Mouse (Mus musculus) intestine, postnatal 0 days (tissue): Measurements from ENCODE around the gene Ascc2. TPM values are rescaled to one million over a fixed set of nuclear protein-coding genes. Genes with fewer than 3 reads are reported as not detected.
"Not testable (repeated sequence)": the region's sequence is repeated elsewhere in the genome, so short reads cannot be mapped to it uniquely, and the experiment has no call there.

ENCODE experiments used
- ATAC-seq: fragments of 200-750 bp; cut with Nextera tagmentation; 2 replicates; pipeline ENCODE4 v1.8.0; 2017; ENCODE audit warnings: mild to moderate bottlenecking, moderate TSS enrichment, moderate library complexity
- H3K27ac ChIP-seq: fragments of 300-500 bp; sonication (generic); 2 replicates; pipeline ENCODE4 v1.5.1; 2014; ENCODE audit warnings: mild to moderate bottlenecking, low read depth, low read length, moderate library complexity
- H3K27me3 ChIP-seq: fragments of 300-500 bp; sonication (generic); replicated peaks from 2 replicates; pipeline ENCODE4 v1.6.1; 2014; ENCODE audit warnings: low read length, mixed read lengths; ENCODE audit not compliant: control insufficient read depth, insufficient read depth
- H3K36me3 ChIP-seq: fragments of 300-500 bp; sonication (generic); 2 replicates; pipeline ENCODE4 v1.6.1; 2014; ENCODE audit warnings: mild to moderate bottlenecking, moderate library complexity; ENCODE audit not compliant: control insufficient read depth, insufficient read depth
- H3K4me1 ChIP-seq: fragments of 300-500 bp; sonication (generic); replicated peaks from 2 replicates; pipeline ENCODE4 v1.6.1; 2014; ENCODE audit warnings: antibody characterized with exemption, low read length, mixed read lengths; ENCODE audit not compliant: control insufficient read depth, insufficient read depth
- H3K4me2 ChIP-seq: fragments of 300-500 bp; sonication (generic); replicated peaks from 2 replicates; pipeline ENCODE4 v1.6.1; 2014; ENCODE audit warnings: low read depth, mild to moderate bottlenecking, moderate library complexity
- H3K4me3 ChIP-seq: fragments of 300-500 bp; sonication (generic); 2 replicates; pipeline ENCODE4 v1.5.1; 2014; ENCODE audit warnings: low read depth, low read length
- H3K9ac ChIP-seq: fragments of 300-500 bp; sonication (generic); 2 replicates; pipeline ENCODE4 v1.6.1; 2014; ENCODE audit warnings: mild to moderate bottlenecking, low read depth, low read length
- H3K9me3 ChIP-seq: fragments of 300-500 bp; sonication (generic); 2 replicates; pipeline ENCODE4 v1.6.1; 2016; ENCODE audit warnings: mixed run types; ENCODE audit not compliant: control insufficient read depth
- CTCF ChIP-seq: sonication (generic); IDR thresholded peaks from 2 replicates; pipeline ENCODE4 v1.5.1; 2016; ENCODE audit warnings: low read depth, mild to moderate bottlenecking, control low read depth, antibody characterized with exemption, moderate library complexity
- WGBS: fragments of 180-500 bp; shearing (Covaris S2); extraction: QIAGEN DNeasy Blood & Tissue Kit; methylation state at CpG from one replicate; pipeline ENCODE4 v1.1.7; 2014; 5-methylcytosine and 5-hydroxymethylcytosine counted together
- polyA plus RNA-seq: library from polyadenylated mRNA; unstranded; fragments of >200 nt; fragmentation: Nextera tagmentation; extraction: Ambion mirVana; gene quantifications from 2 replicates; pipeline ENCODE4 v1.2.1, GENCODE M21; 2015

The Ascc2 gene
- polyA plus RNA-seq, 1 experiment from 2014 or later: 17.1 TPM

GRCm38 (mm10) chr11:4636782-4637342, 685 bp upstream of the Ascc2 start:
- 0 out of 2 replicates have a peak overlapping the region, but pooled peaks have one; percentile 93 for H3K27ac ChIP-seq
- H3K9ac ChIP-seq: no peak overlapping the region
- no peaks in the 10 kb centered on the region for H3K27me3 ChIP-seq
- peak overlapping the region; percentile 75 for H3K4me2 ChIP-seq
- 0 out of 2 replicates have a peak, but pooled peaks cover 10% of the 10 kb centered on the region for H3K4me1 ChIP-seq
- ATAC-seq: no peak
- TF ChIP-seq CTCF: no peak
- H3K9me3 ChIP-seq: no peaks in the 10 kb centered on the region
- no peaks in the 10 kb centered on the region; the same call in 1 of the 2 replicates for H3K36me3 ChIP-seq
- H3K4me3 ChIP-seq: peak overlapping the region; percentile 60
- WGBS: 51% methylated on average over 5 of the region's 5 CpGs

GRCm38 (mm10) chr11:4638261-4638660, 714 bp downstream of the Ascc2 start:
- ATAC-seq: peak; percentile 34; the same call in 1 of the 2 replicates
- WGBS: 16% methylated on average over 7 of the region's 7 CpGs
- peak overlapping the region; percentile 93 for H3K27ac ChIP-seq
- no peak for TF ChIP-seq CTCF
- H3K36me3 ChIP-seq: peaks cover 3% of the 10 kb centered on the region; the same call in 1 of the 2 replicates
- peak overlapping the region; percentile 60 for H3K4me3 ChIP-seq
- no peaks in the 10 kb centered on the region for H3K9me3 ChIP-seq
- no peaks in the 10 kb centered on the region for H3K27me3 ChIP-seq
- H3K4me1 ChIP-seq: 0 out of 2 replicates have a peak, but pooled peaks cover 10% of the 10 kb centered on the region
- H3K9ac ChIP-seq: peak overlapping the region; percentile 58
- H3K4me2 ChIP-seq: peak overlapping the region; percentile 75

GRCm38 (mm10) chr11:4641185-4641584, 3.6 kb downstream of the Ascc2 start:
- no peak for TF ChIP-seq CTCF
- Histone ChIP-seq H3K9me3 (no peaks in the 10 kb centered on the region), H3K4me1 (0 out of 2 replicates have a peak, but pooled peaks cover 10% of the 10 kb centered on the region), H3K4me2 (no peak overlapping the region), H3K4me3 (no peak overlapping the region), H3K27me3 (no peaks in the 10 kb centered on the region), H3K9ac (no peak overlapping the region), H3K36me3 (peaks cover 3% of the 10 kb centered on the region; the same call in 1 of the 2 replicates), H3K27ac (no peak overlapping the region)
- no peak for ATAC-seq

GRCm38 (mm10) chr11:4643722-4644121, 6.2 kb downstream of the Ascc2 start:
- Histone ChIP-seq H3K9ac (no peak overlapping the region), H3K4me3 (no peak overlapping the region), H3K9me3 (no peaks in the 10 kb centered on the region), H3K4me1 (0 out of 2 replicates have a peak, but pooled peaks cover 5% of the 10 kb centered on the region), H3K4me2 (no peak overlapping the region), H3K27ac (no peak overlapping the region), H3K27me3 (no peaks in the 10 kb centered on the region), H3K36me3 (peaks cover 27% of the 10 kb centered on the region)
- ATAC-seq: no peak
- no peak for TF ChIP-seq CTCF
- 68% methylated on average over 5 of the region's 5 CpGs for WGBS

GRCm38 (mm10) chr11:4645180-4645579, 7.6 kb downstream of the Ascc2 start:
- not testable (repeated sequence) for H3K9me3 ChIP-seq, H3K9ac ChIP-seq, H3K4me2 ChIP-seq, H3K27ac ChIP-seq, H3K27me3 ChIP-seq, H3K4me1 ChIP-seq, H3K4me3 ChIP-seq, ATAC-seq
- peaks cover 41% of the 10 kb centered on the region for H3K36me3 ChIP-seq
- WGBS: 89% methylated on average over 4 of the region's 6 CpGs

GRCm38 (mm10) chr11:4646409-4646808, 8.9 kb downstream of the Ascc2 start:
- WGBS: 93% methylated on average over 9 of the region's 9 CpGs
- Histone ChIP-seq H3K9me3 (no peaks in the 10 kb centered on the region), H3K4me1 (no peaks in the 10 kb centered on the region), H3K4me3 (no peak overlapping the region), H3K9ac (no peak overlapping the region), H3K27ac (no peak overlapping the region), H3K27me3 (no peaks in the 10 kb centered on the region), H3K4me2 (no peak overlapping the region), H3K36me3 (peaks cover 48% of the 10 kb centered on the region)
- no peak for ATAC-seq
- no peak for TF ChIP-seq CTCF

GRCm38 (mm10) chr11:4659818-4660217, 22.3 kb downstream of the Ascc2 start:
- Histone ChIP-seq H3K36me3 (peaks cover 35% of the 10 kb centered on the region), H3K4me3 (no peak overlapping the region), H3K4me1 (0 out of 2 replicates have a peak, but pooled peaks cover 4% of the 10 kb centered on the region), H3K4me2 (no peak overlapping the region), H3K27me3 (no peaks in the 10 kb centered on the region), H3K9ac (no peak overlapping the region), H3K9me3 (no peaks in the 10 kb centered on the region), H3K27ac (0 out of 2 replicates have a peak overlapping the region, but pooled peaks have one; percentile 15)
- peak; percentile 84 for ATAC-seq
- no peak for TF ChIP-seq CTCF
- WGBS: 44% methylated on average over 1 of the region's 1 CpGs
